Mouse (Mus musculus) layer of hippocampus, adult 18-20 months (tissue): ENCODE data around the gene Psen2. TPM values are rescaled to one million over a fixed set of nuclear protein-coding genes. Genes with fewer than 3 reads are reported as not detected.
A peak's percentile ranks its signal among the peaks of the same experiment; 100 is the strongest.

Experiments
- DNase-seq, 2 experiments: peaks; one replicate each; pipeline ENCODE4 v3.0.0; 2022; ENCODE audit warnings: low spot score in 2 of 2
- long read RNA-seq: library from polyadenylated mRNA; stranded (forward); transcript quantifications from one replicate; pipeline ENCODE4 v2.0.0, GENCODE M21; 2021
- total RNA-seq, 2 experiments: library from RNA; stranded (reverse); gene quantifications; 2 replicates each; pipeline ENCODE4 v1.2.3; 2021

The Psen2 gene
- 10 to 100 TPM; 17.4 to 17.9 TPM for total RNA-seq
- long read RNA-seq, partial matches to known transcripts: 1 of 5 reads
- long read RNA-seq, other reads (novel, unspliced or antisense): 1 of 5 reads

DNA sequence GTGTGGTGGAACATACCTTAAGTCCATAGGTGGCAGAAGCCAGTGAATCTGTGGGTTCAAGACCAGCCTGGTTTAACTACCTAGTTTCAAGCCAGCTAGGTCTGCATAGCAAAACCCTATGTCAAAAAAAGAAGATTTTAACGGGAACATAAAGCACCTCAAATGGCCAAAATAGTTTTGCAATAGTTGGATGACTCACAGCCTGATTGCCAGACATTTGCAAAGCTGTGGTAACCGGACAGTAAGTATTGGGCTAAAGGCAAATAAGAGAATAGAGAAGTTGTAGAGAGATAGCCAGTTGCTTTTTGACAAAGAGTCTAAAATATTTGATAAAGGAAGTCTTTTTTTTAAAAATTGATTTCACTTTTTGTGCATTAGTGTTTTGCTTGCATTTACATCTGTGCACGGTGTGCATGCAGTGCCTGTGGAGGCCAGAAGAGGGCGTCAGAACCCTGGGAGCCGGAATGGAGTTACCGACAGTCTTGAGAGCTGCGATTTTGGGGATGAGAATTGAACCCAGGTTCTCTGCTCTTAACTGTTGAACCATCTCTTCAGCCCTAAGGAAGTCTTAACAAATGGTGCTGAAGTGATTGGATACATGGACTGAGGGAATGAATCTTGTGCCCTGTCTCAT is at the start of gene Psen2:
TSS of gene Psen2 (minus strand) at position 75 of the 634 bp plus-strand sequence.
- DNase-seq: no peak

DNA sequence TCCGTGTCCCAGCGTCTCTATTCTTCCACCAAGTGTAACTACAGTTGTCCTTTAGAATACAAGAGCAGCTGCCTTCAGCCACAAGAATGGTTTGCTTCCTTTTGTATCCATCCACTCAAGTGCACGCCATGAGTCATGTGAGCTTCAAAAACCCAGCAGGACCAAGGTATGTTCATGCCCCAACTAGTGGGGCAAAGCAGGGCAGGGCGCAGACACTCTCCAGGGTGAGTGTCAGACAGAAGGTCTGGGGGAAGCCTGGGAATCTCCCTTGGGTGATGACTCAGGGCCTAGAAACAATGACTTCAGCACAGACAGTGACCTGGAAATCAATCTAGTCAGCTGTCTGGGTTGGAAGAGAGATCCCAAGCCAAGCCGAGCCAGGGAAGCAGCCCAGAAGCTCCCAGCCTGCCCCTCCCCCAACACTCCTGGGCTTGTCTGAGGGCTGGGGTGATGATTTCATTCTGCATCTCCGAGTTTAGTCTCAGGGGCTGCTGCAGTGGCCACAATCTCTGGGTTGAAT is 49.6 kb upstream of the Psen2 start:
- DNase-seq: no peak

DNA sequence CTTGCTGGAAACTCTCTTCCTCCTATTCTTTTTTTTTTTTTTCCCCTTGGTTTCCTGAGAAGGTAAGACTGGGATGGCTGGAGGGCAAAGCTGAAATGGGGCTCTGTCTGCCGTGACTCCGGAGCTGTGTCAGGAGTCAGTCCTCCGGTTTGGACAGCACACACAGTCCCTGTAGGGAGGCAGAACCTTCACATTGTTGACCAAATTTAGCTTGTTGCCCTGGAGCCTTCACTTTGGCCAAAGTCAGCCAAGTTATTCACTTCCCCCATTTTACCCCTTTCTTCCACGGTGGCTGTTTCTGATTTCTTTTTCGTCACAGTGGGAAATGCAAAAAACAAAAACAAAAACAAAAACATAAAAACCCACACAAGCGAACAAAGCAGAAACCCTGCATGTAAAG is 49.0 kb upstream of the Psen2 start:
- no peak for DNase-seq

DNA sequence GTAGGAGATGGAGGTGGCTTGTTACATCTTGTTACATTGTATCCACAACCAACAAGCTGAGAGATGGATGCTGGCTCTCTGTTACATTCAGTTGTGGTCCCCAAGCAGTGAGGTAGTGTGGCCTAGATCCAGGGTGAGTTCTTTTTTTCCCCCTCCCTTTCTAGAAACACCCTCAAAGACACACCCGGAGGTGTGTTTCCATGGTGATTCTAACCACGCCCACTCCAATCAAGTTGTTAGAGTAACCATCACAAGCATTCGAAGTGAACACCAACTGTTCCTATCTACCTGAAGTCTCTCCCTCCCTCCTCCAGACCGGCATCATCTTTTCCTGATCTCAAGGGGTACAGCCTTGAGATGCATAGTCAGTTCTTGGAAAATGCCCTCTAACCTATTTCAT is 45.7 kb upstream of the Psen2 start:
- DNase-seq: no peak

- DNase-seq: no peak
Observed at GRCm38 (mm10) chr1:180307661-180308060, 44.4 kb upstream of the Psen2 start.

- DNase-seq: no peak
Observed at GRCm38 (mm10) chr1:180306889-180307288, 43.7 kb upstream of the Psen2 start.

DNA sequence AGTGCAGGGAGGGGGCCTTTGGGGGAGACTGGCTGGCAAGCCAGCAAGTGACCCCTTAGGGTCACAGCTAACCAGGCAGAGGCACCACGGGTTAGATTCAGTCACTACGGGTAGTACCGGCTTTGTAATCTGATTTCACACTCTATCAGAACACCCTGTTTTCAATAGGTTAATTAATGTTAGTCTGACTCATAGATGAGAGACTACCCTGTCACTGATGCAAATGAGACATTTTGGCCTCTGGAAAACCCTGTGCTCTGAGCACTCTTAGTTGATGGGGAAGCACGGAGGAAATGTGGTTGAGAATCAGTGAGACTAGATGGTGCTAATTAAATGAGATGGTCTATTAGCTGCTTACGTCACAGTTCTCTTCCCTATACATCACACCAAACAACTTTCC is 40.4 kb upstream of the Psen2 start:
- no peak for DNase-seq

DNA sequence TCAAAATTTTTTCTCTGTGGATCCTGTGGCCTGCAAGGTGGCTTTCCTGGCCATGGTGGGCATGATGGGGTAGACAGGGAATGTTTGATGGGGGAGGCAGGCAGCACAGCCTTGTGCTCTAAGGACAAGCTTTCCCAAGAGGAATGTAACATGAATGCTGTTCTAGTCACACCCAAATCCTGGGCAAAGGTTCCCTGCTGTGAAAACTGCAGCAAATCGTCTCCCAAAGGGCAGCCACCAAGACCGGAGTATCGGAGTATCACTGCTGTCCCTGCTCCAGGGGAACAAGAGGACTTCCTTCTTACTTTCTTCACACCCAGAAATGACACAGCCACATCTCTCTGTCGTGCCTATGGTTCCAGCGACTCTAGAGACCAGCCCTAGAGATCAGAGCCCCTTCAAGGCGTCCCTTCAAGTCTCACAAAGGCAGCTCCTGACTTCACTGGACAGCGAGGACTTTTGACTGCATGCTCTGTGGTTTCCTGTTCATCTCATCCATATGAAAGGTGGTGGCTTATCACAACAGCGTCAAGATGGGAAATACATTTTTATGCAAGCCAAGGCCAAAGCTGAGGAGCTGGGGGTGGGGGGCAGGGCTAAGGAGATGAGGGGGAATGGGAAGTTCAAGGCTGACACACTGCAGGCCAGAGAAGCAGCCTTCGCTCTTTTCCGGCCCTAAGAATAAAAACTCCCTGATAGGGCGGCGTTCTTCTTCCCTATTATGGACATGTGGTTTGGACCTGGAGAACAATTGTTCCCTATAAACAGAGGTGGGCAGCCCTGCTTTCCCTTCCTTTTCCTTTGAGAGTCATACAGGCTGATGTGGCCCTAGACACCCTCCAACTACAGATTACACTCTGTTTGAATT is 39.2 kb upstream of the Psen2 start:
- no peak for DNase-seq

GRCm38 (mm10) chr1:180300997-180301396 is 37.8 kb upstream of the Psen2 start:
- DNase-seq: no peak

GRCm38 (mm10) chr1:180300292-180300691 is 37.1 kb upstream of the Psen2 start:
- DNase-seq: no peak

- DNase-seq: no peak
Observed at GRCm38 (mm10) chr1:180299697-180300096, 36.5 kb upstream of the Psen2 start.

- DNase-seq: no peak
Observed at GRCm38 (mm10) chr1:180296088-180296487, 32.9 kb upstream of the Psen2 start.

DNA sequence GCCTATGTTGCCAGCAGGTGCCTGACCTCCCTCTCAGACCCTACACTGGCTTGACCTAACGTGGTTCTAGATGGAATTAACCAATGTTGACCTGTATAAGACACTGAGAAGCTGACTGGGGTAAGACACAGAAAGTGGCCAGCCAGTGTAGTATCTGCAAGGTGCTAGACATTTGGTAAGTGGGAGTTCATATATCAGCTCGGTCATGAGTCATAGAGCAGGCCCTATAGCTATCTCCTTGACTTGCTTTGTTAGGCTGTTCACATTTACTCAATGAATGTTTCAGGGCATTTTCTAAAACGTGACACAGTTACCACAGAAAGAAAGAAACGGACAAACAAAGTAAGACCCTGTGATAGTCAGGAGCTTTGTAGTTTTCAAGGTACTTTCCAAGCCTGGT is 27.1 kb upstream of the Psen2 start:
- DNase-seq: no peak

- no peak for DNase-seq
Observed at GRCm38 (mm10) chr1:180289788-180290187, 26.6 kb upstream of the Psen2 start.

DNA sequence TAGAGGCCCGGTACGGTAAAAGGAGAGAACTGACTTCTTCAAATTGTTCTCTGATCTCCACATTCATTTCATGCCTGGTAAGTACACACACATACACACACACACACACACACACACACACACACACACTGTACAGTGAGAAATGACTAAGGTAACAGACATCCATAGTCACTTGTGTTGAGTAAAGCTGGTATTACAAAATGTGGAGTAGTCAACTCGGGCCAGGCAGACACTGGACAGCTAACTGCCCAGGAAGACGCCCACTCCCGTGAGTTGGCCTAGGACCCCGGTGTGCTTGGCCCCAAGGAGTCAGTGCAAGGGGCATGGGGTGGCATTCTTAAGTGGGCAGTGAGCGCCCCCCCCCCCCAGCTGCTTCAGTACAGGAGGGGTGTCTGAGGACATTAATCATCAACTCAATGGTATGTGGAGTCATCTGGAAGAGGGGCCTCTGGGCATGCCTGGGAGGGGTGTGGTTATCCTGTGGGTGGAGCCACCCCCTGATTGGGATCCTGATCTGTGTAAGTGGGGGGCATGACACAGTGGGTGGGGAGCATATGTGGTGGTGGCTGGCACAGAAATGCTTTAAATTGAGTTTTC is 25.7 kb upstream of the Psen2 start:
- no peak for DNase-seq

- DNase-seq: no peak
Observed at GRCm38 (mm10) chr1:180288227-180288626, 25.0 kb upstream of the Psen2 start.

GRCm38 (mm10) chr1:180286081-180286831 is 23.0 kb upstream of the Psen2 start:
- DNase-seq: no peak

GRCm38 (mm10) chr1:180283813-180284768 is 20.9 kb upstream of the Psen2 start:
- DNase-seq: peak in 1 of 2 experiments; percentile 19

GRCm38 (mm10) chr1:180282581-180282980 is 19.3 kb upstream of the Psen2 start:
- DNase-seq: no peak

GRCm38 (mm10) chr1:180279648-180280047 is 16.4 kb upstream of the Psen2 start:
- no peak for DNase-seq
